Mouse (Mus musculus): Measurements from ENCODE around the gene Gdf15.

- TF ChIP-seq POLR2A (IDR thresholded peaks at IDR 0.05; ENCODE audit: low read depth, low read length): no peak
- no peak for TF ChIP-seq CTCF (IDR thresholded peaks at IDR 0.05; ENCODE audit: extremely low read depth, insufficient read depth, insufficient read length, insufficient replicate concordance)
Observed at GRCm38 (mm10) chr8:70674716-70675115, 42.5 kb upstream of the Gdf15 start.

All from spleen, adult 2 months (tissue).